ENCODE assay signal across 9 mouse cellular contexts in the genomic region with DNA sequence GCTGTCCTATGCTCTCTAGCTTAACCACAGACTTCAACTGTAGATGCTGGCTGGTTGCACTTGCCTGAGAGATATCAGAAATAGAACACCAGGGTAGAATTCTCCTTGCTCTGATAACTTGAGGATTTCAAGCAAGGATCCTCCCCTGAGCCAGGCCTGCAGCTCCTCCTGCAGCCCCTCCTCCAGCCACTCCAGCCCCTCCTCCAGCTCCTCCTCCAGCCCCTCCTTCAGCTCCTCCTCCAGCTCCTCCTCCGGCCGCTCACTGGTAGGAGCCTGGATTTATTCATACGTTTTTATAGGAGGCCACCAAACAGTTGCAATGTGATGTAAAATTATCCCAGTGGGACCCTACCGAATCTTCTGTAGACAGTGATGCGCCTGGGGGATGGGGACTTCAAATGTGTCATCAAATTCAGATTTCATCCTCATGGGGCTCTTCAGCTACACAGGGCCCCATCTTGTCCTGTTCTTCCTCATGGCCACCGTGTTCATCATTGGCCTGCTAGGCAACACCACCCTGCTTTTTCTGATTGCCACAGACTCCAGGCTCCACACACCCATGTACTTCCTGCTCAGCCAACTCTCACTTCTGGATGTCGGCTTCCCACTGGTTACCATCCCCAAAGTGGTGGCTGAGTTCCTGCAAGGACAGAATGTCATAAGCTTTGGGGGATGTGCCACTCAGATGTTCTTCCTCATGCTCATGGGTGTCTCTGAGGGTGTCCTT. TPM values are rescaled to one million over a fixed set of nuclear protein-coding genes. Genes with fewer than 3 reads are reported as not detected.
DNase-seq lines count a peak whose midpoint lies in the region; ATAC-seq lines count a peak whose summit lies in the region.
"Had no signal": no experiment of that assay in that cellular context is flagged by ENCODE, and none has a peak within 500 bp of the region (broad histone marks: within the 10 kb centered on the region; RNA-seq: fewer than 3 reads in every experiment).

No protein-coding gene starts in this region.

- peak; percentile 28 for DNase-seq in WW6 (ENCODE audit: low read depth, low spot score)
- DNase-seq in cerebellum, adult 9-10 months: peak; percentile 1
- DNase-seq in heart, adult 11 months: peak; percentile 91
- peak; percentile 11 to 17 for DNase-seq in kidney, adult 8-10 months
- peak; percentile 3 to 8 for DNase-seq in left cerebral cortex, postnatal 25 days (ENCODE audit: low spot score in 2 of 2)
- DNase-seq in spleen, postnatal 14 days (ENCODE audit: low spot score in 2 of 2): peak; percentile 24 to 33
- peak; percentile 37 to 65 for DNase-seq in urinary bladder, postnatal 4 days (ENCODE audit: low spot score in 2 of 2)

- intact Hi-C loops in left cerebral cortex, postnatal 25 days (cut with DNase I): loop anchor here (1.0 kb wide), 1 partner anchor 97 kb away; no protein-coding TSS in a partner anchor

- peak; percentile 96 for ATAC-seq in megakaryocyte progenitor cell, adult 5-6 weeks (replicated peaks; ENCODE audit: poor library complexity)

RNA-seq across cellular contexts. Expression of a gene that starts 7.3 kb away (rescaled TPM):
- not detected for total RNA-seq in left cerebral cortex, postnatal 25 days (2021)
- total RNA-seq in megakaryocyte progenitor cell, adult 5-6 weeks (2015): not detected in 2 replicates
- not detected in 2 replicates for total RNA-seq in megakaryocyte progenitor cell, adult 5-6 weeks (2017)
- total RNA-seq: left cerebral cortex, adult 18-20 months had no signal

RNA-seq across cellular contexts. Expression of a gene that starts 16.6 kb away (rescaled TPM):
- total RNA-seq in left cerebral cortex, postnatal 25 days (2021): not detected
- not detected in 2 replicates for total RNA-seq in megakaryocyte progenitor cell, adult 5-6 weeks (2015)
- total RNA-seq in megakaryocyte progenitor cell, adult 5-6 weeks (2017): not detected in 2 replicates
- total RNA-seq: left cerebral cortex, adult 18-20 months had no signal

RNA-seq across cellular contexts. Expression of a gene that starts 35.2 kb away (rescaled TPM):
- total RNA-seq in left cerebral cortex, postnatal 25 days (2021): 10 to 100 TPM; 30.2 to 30.9 TPM
- total RNA-seq in megakaryocyte progenitor cell, adult 5-6 weeks (2015): 37.0 and 46.0 TPM in 2 replicates
- 64.2 and 73.9 TPM in 2 replicates for total RNA-seq in megakaryocyte progenitor cell, adult 5-6 weeks (2017)

RNA-seq across cellular contexts. Expression of a gene that starts 58.5 kb away (rescaled TPM):
- total RNA-seq in left cerebral cortex, postnatal 25 days (2021): not detected
- total RNA-seq in megakaryocyte progenitor cell, adult 5-6 weeks (2015): not detected in 2 replicates
- not detected in 2 replicates for total RNA-seq in megakaryocyte progenitor cell, adult 5-6 weeks (2017)
- total RNA-seq: left cerebral cortex, adult 18-20 months had no signal

Comparison
In these comparisons a context has a peak if more than half of its experiments do, and no peak if none do; other contexts are left out.
1. Peak in every context shown above with its lines: DNase-seq and ATAC-seq.
2. DNase-seq: peak in every context shown above with its lines; median percentile 91 in heart, adult 11 months; 51 in urinary bladder, postnatal 4 days; 28 in spleen, postnatal 14 days; 28 in WW6; 14 in kidney, adult 8-10 months; 6 in left cerebral cortex, postnatal 25 days; 1 in cerebellum, adult 9-10 months.